Mouse (Mus musculus) layer of hippocampus, adult 8-10 months (tissue): ENCODE data around the gene Gm5416. TPM values are rescaled to one million over a fixed set of nuclear protein-coding genes. Genes with fewer than 3 reads are reported as not detected.
"Not testable (repeated sequence)": the region's sequence is repeated elsewhere in the genome, so short reads cannot be mapped to it uniquely, and the experiment has no call there.

Experiments used
- DNase-seq, 2 experiments: peaks; one replicate each; pipeline ENCODE4 v3.0.0; 2022; ENCODE audit warnings: low spot score in 2 of 2
- total RNA-seq, 4 experiments: library from RNA; stranded (reverse); gene quantifications; 2 replicates each; pipeline ENCODE4 v1.2.4; 2022

The Gm5416 gene
- total RNA-seq, result not detected

- DNase-seq, result no peak
These were observed at the start of gene Gm5416 for GRCm38 (mm10) chr16:36209967-36210453. TSS of gene Gm5416 (plus strand) at chr16:36210403.

GRCm38 (mm10) chr16:36167841-36168240 is 42.4 kb upstream of the Gm5416 start:
- not testable (repeated sequence) for DNase-seq

- DNase-seq, result no peak
These were observed 34.1 kb upstream of the Gm5416 start for GRCm38 (mm10) chr16:36176108-36176507.

- DNase-seq, result no peak
These were observed 30.3 kb upstream of the Gm5416 start for GRCm38 (mm10) chr16:36179910-36180309.

GRCm38 (mm10) chr16:36183912-36184311 is 26.3 kb upstream of the Gm5416 start, which contains the start of gene Gm5483:
TSS of gene Gm5483 (plus strand) at chr16:36184212.
- not testable (repeated sequence) for DNase-seq

- no peak for DNase-seq
These were observed 11.0 kb upstream of the Gm5416 start for GRCm38 (mm10) chr16:36199226-36199625.

GRCm38 (mm10) chr16:36203846-36204245 is 6.4 kb upstream of the Gm5416 start:
- no peak for DNase-seq

- DNase-seq, result not testable (repeated sequence)
These were observed 4.5 kb upstream of the Gm5416 start for GRCm38 (mm10) chr16:36205684-36206083.

GRCm38 (mm10) chr16:36221168-36221567 is 11.0 kb downstream of the Gm5416 start, which contains the start of gene 2010005H15Rik:
TSS of gene 2010005H15Rik (plus strand) at chr16:36221468.
- not testable (repeated sequence) for DNase-seq

- not testable (repeated sequence) for DNase-seq
These were observed 50.4 kb downstream of the Gm5416 start for GRCm38 (mm10) chr16:36260585-36260984.

Other genes starting within 250 kb of the Gm5416 start
- gene Kpna1, start 231.7 kb upstream of the Gm5416 start, total RNA-seq, result 100 to 1,000 TPM; 110 to 152 (median 124) TPM
- 1 to 10 TPM; 4.4 to 6.3 (median 4.9) TPM for gene Wdr5b, start 169.2 kb upstream of the Gm5416 start, total RNA-seq
- gene Fam162a, start 138.8 kb upstream of the Gm5416 start, total RNA-seq, result 10 to 100 TPM; 79.8 to 84.1 (median 82.1) TPM
- 10 to 100 TPM; 19.7 to 30.9 (median 27.3) TPM for gene Ccdc58, start 138.7 kb upstream of the Gm5416 start, total RNA-seq
- gene Csta1, start 79.2 kb upstream of the Gm5416 start, total RNA-seq, result not detected
- gene Stfa2l1, start 53.6 kb upstream of the Gm5416 start, total RNA-seq, result not detected
- not detected for gene Gm5483, start 26.2 kb upstream of the Gm5416 start, total RNA-seq
- gene 2010005H15Rik, start 11.1 kb downstream of the Gm5416 start, total RNA-seq, result not detected
- gene Stfa1, start 66.5 kb downstream of the Gm5416 start, total RNA-seq, result not detected
- gene BC117090, start 123.9 kb downstream of the Gm5416 start, total RNA-seq, result not detected
- not detected for gene BC100530, start 157.3 kb downstream of the Gm5416 start, total RNA-seq
- not detected for gene Stfa2, start 198.1 kb downstream of the Gm5416 start, total RNA-seq
- not detected for gene Stfa3, start 245.0 kb downstream of the Gm5416 start, total RNA-seq